Mouse (Mus musculus) CD4-positive, CD25-positive, alpha-beta regulatory T cell (primary cell): Measurements from ENCODE around the gene D630003M21Rik. TPM values are rescaled to one million over a fixed set of nuclear protein-coding genes. Genes with fewer than 3 reads are reported as not detected.

Experiments
- polyA plus RNA-seq: library from polyadenylated mRNA; unstranded; fragments of 100-300 nt; shearing (Covaris generic); gene quantifications from one replicate; pipeline ENCODE4 v1.2.1, GENCODE M21; 2017

Gene D630003M21Rik
- not detected for polyA plus RNA-seq

GRCm38 (mm10) chr2:158228670-158229502, at the start of gene D630003M21Rik:
Gene D630003M21Rik, minus strand, starts transcription at chr2:158229222.

GRCm38 (mm10) chr2:158258005-158258418, 29.0 kb upstream of the D630003M21Rik start, which contains the start of gene Bpi:
Gene Bpi, plus strand, starts transcription at chr2:158258094.

DNA sequence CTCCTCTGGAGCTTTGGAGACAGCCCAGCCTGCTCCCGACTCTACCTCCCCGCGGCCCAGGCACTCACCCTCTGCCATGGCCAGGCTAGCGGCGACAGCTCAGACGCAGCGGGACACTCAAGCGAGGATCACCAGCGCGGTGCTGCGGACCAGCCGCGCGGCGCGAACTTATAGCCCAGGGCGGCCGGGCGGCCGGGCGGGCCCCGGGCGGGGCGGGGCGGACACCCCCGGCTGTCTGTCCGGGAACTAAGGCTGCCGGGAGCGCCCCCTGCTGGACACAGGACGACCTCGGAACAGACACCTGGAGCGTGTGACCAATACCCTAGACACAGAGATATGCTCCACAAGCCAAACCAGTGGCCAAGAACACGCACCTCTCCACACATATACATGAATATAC, 82.8 kb downstream of the D630003M21Rik start, which contains the start of gene Tgm2:
TSS of gene Tgm2 (minus strand) at position 214 of the 400 bp plus-strand sequence.

Other genes with a start within 250 kb of the D630003M21Rik start
- gene Tti1, start 200.8 kb downstream of the D630003M21Rik start, polyA plus RNA-seq: 24.1 TPM
- gene Rprd1b, start 200.7 kb downstream of the D630003M21Rik start, polyA plus RNA-seq: 41.4 TPM
- 4.7 TPM for gene Tgm2, start 82.8 kb downstream of the D630003M21Rik start, polyA plus RNA-seq
- gene Bpi, start 28.9 kb upstream of the D630003M21Rik start, polyA plus RNA-seq: not detected
- 1.1 TPM for gene Lbp, start 77.3 kb upstream of the D630003M21Rik start, polyA plus RNA-seq
- gene Snhg11, start 146.4 kb upstream of the D630003M21Rik start, polyA plus RNA-seq: not detected
- gene Ralgapb, start 180.6 kb upstream of the D630003M21Rik start, polyA plus RNA-seq: 40.3 TPM